20 mouse cellular contexts compared by ENCODE assay signal in genomic region chrX:160148859-160149258, GRCm38 (mm10).
"Had no signal": no experiment of that assay in that cellular context is flagged by ENCODE, and none has a peak within 500 bp of the region (broad histone marks: within the 10 kb centered on the region; RNA-seq: fewer than 3 reads in every experiment).

No protein-coding gene starts in this region.

- H3K36me3 ChIP-seq: limb, embryonic 10.5 days; limb, embryonic 12.5 days; limb, embryonic 13.5 days; limb, embryonic 15.5 days; liver, embryonic 12.5 days; liver, embryonic 13.5 days; liver, embryonic 15.5 days; lung, embryonic 15.5 days; midbrain, embryonic 10.5 days; midbrain, embryonic 12.5 days; midbrain, embryonic 13.5 days; midbrain, embryonic 15.5 days; neural tube, embryonic 12.5 days had no signal

- H3K4me3 ChIP-seq: limb, embryonic 10.5 days; limb, embryonic 12.5 days; limb, embryonic 13.5 days; limb, embryonic 15.5 days; liver, embryonic 12.5 days; liver, embryonic 13.5 days; liver, embryonic 15.5 days; lung, embryonic 15.5 days; megakaryocyte, embryonic 14.5 days; midbrain, embryonic 10.5 days; midbrain, embryonic 12.5 days; midbrain, embryonic 13.5 days; midbrain, embryonic 15.5 days; neural tube, embryonic 12.5 days had no signal

- H3K4me2 ChIP-seq: limb, embryonic 12.5 days; limb, embryonic 13.5 days; limb, embryonic 15.5 days; liver, embryonic 11.5 days; liver, embryonic 12.5 days; liver, embryonic 13.5 days; liver, embryonic 15.5 days; lung, embryonic 14.5 days; lung, embryonic 15.5 days; midbrain, embryonic 11.5 days; midbrain, embryonic 12.5 days; midbrain, embryonic 13.5 days; midbrain, embryonic 15.5 days; neural tube, embryonic 12.5 days had no signal

- H3K27me3 ChIP-seq: limb, embryonic 12.5 days; liver, embryonic 12.5 days; liver, embryonic 13.5 days; liver, embryonic 15.5 days; lung, embryonic 15.5 days; midbrain, embryonic 15.5 days; neural tube, embryonic 12.5 days had no signal

- ATAC-seq: liver, embryonic 12.5 days; liver, postnatal 0 days; lung, postnatal 0 days; midbrain, embryonic 13.5 days; midbrain, embryonic 15.5 days; midbrain, embryonic 16.5 days had no signal
